Mouse (Mus musculus) heart, adult 11 months (tissue): ENCODE measurements around the gene Eef2k.

Experiments used
- DNase-seq: peaks from one replicate; pipeline ENCODE4 v3.0.0; 2022

The Eef2k gene

GRCm38 (mm10) chr7:120842345-120843036 is at the start of gene Eef2k:
Gene Eef2k, plus strand, starts transcription at chr7:120842831.
- peak; percentile 99 for DNase-seq

GRCm38 (mm10) chr7:120795544-120795943 is 47.1 kb upstream of the Eef2k start:
- DNase-seq: peak; percentile 93

GRCm38 (mm10) chr7:120796369-120796768 is 46.3 kb upstream of the Eef2k start:
- DNase-seq: no peak

- no peak for DNase-seq
Observed at GRCm38 (mm10) chr7:120803268-120803667, 39.4 kb upstream of the Eef2k start.

- DNase-seq: no peak
Observed at GRCm38 (mm10) chr7:120809705-120810104, 32.9 kb upstream of the Eef2k start.

- no peak for DNase-seq
Observed at GRCm38 (mm10) chr7:120811834-120812415, 30.7 kb upstream of the Eef2k start, which contains the start of gene Gm5737. Gene Gm5737, plus strand, starts transcription at chr7:120812365.

GRCm38 (mm10) chr7:120817552-120817951 is 25.1 kb upstream of the Eef2k start:
- no peak for DNase-seq

GRCm38 (mm10) chr7:120819386-120819785 is 23.2 kb upstream of the Eef2k start:
- no peak for DNase-seq

GRCm38 (mm10) chr7:120823248-120823647 is 19.4 kb upstream of the Eef2k start:
- peak; percentile 92 for DNase-seq

GRCm38 (mm10) chr7:120825097-120825496 is 17.5 kb upstream of the Eef2k start:
- no peak for DNase-seq

- no peak for DNase-seq
Observed at GRCm38 (mm10) chr7:120826408-120826807, 16.2 kb upstream of the Eef2k start.

GRCm38 (mm10) chr7:120830431-120831381 is 11.9 kb upstream of the Eef2k start:
- DNase-seq: peak; percentile 99

GRCm38 (mm10) chr7:120834426-120834825 is 8.2 kb upstream of the Eef2k start:
- no peak for DNase-seq

- DNase-seq: peak; percentile 98
Observed at GRCm38 (mm10) chr7:120834863-120835372, 7.7 kb upstream of the Eef2k start.

- peak; percentile 99 for DNase-seq
Observed at GRCm38 (mm10) chr7:120835449-120836359, 6.9 kb upstream of the Eef2k start.

GRCm38 (mm10) chr7:120836361-120836760 is 6.3 kb upstream of the Eef2k start:
- no peak for DNase-seq

- DNase-seq: no peak
Observed at GRCm38 (mm10) chr7:120838436-120839160, 4.0 kb upstream of the Eef2k start.

GRCm38 (mm10) chr7:120839786-120840185 is 2.8 kb upstream of the Eef2k start:
- DNase-seq: no peak

GRCm38 (mm10) chr7:120843037-120843621 is 498 bp downstream of the Eef2k start:
- peak; percentile 99 for DNase-seq

GRCm38 (mm10) chr7:120843852-120844435 is 1.3 kb downstream of the Eef2k start:
- peak; percentile 91 for DNase-seq

GRCm38 (mm10) chr7:120844689-120845088 is 2.1 kb downstream of the Eef2k start:
- no peak for DNase-seq
